Comparison of ENCODE assay signal across 8 mouse cellular contexts in the genomic region with DNA sequence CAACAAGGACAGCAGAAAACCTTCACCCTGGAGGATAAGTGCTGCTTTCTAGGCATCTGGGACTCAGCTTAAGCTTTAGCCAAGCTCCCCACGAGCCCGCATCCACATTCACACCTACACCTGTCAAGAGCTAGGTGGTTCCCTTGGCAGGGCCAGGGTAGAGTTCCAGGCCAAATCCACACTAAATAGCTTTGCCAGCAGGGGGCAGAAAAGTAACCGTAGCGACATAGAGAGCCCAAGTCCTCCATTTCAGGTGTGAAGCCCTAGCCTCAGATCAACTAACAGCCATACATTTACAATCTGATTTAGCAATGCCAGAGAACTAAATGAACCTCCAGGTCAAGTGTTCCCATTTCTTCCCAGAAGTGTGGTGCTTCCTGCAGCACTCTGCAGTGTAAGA.
DNase-seq lines count a peak whose midpoint lies in the region; ATAC-seq and TF ChIP-seq lines count a peak whose summit lies in the region.

No protein-coding gene starts in this region.

- TF ChIP-seq POLR2A in kidney, adult 2 months (IDR thresholded peaks at IDR 0.05; ENCODE audit: low read depth, low read length): no peak

- DNase-seq in kidney, adult 9 months: peak; percentile 1
- DNase-seq in kidney, adult 2 months: no peak
- DNase-seq in 416B (ENCODE audit: low read depth): peak; percentile 0
- peak; percentile 30 for DNase-seq in ZHBTc4 (ENCODE audit: low read depth, low spot score)
- peak; percentile 14 for DNase-seq in lung, postnatal 36 days
- no peak for DNase-seq in heart, embryonic 10.5 days (ENCODE audit: low spot score)
- no peak for DNase-seq in layer of hippocampus, adult 9-11 months

- H3K4me3 ChIP-seq in kidney, adult 2 months (ENCODE audit: insufficient read depth, low read depth, low read length): no peak overlapping the region
- no peak overlapping the region for H3K4me3 ChIP-seq in heart, embryonic 10.5 days

- H3K27ac ChIP-seq in kidney, adult 2 months (ENCODE audit: insufficient read depth, low read depth, low read length): no peak overlapping the region
- H3K27ac ChIP-seq in heart, embryonic 10.5 days: no peak overlapping the region

- no peaks in the 10 kb centered on the region for H3K9me3 ChIP-seq in heart, embryonic 10.5 days

- H3K27me3 ChIP-seq in kidney, adult 2 months (replicated peaks; ENCODE audit: control insufficient read depth, insufficient read depth, low read length): no peaks in the 10 kb centered on the region
- peaks cover 33% of the 10 kb centered on the region for H3K27me3 ChIP-seq in heart, embryonic 10.5 days (ENCODE audit: insufficient read depth, poor library complexity, severe bottlenecking)

- no peaks in the 10 kb centered on the region for H3K36me3 ChIP-seq in kidney, adult 2 months (ENCODE audit: control insufficient read depth, insufficient read depth, low read length)
- no peaks in the 10 kb centered on the region for H3K36me3 ChIP-seq in heart, embryonic 10.5 days

- TF ChIP-seq CTCF in kidney, adult 2 months (conservative IDR thresholded peaks at IDR 0.05; ENCODE audit: insufficient read depth, insufficient read length, low read depth, low read length): no peak

- no peaks in the 10 kb centered on the region for H3K4me1 ChIP-seq in kidney, adult 2 months (ENCODE audit: control insufficient read depth, insufficient read depth, low read length)
- no peaks in the 10 kb centered on the region for H3K4me1 ChIP-seq in heart, embryonic 10.5 days

- ATAC-seq in granulocyte monocyte progenitor cell, adult 5-6 weeks (replicated peaks; ENCODE audit: poor library complexity, severe bottlenecking): no peak

- WGBS in kidney, adult 2 months: 34% methylated on average over 4 of the region's 4 CpGs
- WGBS in heart, embryonic 10.5 days: 32% methylated on average over 4 of the region's 4 CpGs

Comparison
In these comparisons a context has a peak if more than half of its experiments do, and no peak if none do; other contexts are left out.
1. DNase-seq: peak in kidney, adult 9 months (single experiment), 416B (single experiment), ZHBTc4 (single experiment) and lung, postnatal 36 days (single experiment); none in kidney, adult 2 months (single experiment), heart, embryonic 10.5 days (single experiment) and layer of hippocampus, adult 9-11 months (single experiment).